Mouse (Mus musculus) left cerebral cortex, adult 6 months (tissue): ENCODE measurements around the gene Dync2li1. TPM values are rescaled to one million over a fixed set of nuclear protein-coding genes. Genes with fewer than 3 reads are reported as not detected.

Experiments
- long read RNA-seq, 2 experiments: library from polyadenylated mRNA; unstranded; transcript quantifications; one replicate each; pipeline ENCODE4 v2.0.0; 2019 to 2020
- polyA plus RNA-seq: library from polyadenylated mRNA; unstranded; fragments of <200 nt; fragmentation: Nextera tagmentation; gene quantifications from 2 replicates; pipeline ENCODE4 v1.2.3, GENCODE M21; 2021

Dync2li1 gene
- 30.3 and 34.3 TPM in 2 replicates for polyA plus RNA-seq
- long read RNA-seq, experiment 1, transcript Dync2li1-201 (13 exons, 1,354 nt), result major isoform, 82 of 91 reads
- long read RNA-seq, experiment 1, partial matches to known transcripts, result 4 of 91 reads
- long read RNA-seq, experiment 1, other reads (novel, unspliced or antisense), result 5 of 91 reads
- long read RNA-seq, experiment 2, transcript Dync2li1-201 (13 exons, 1,354 nt), result major isoform, 34 of 41 reads
- long read RNA-seq, experiment 2, partial matches to known transcripts, result 5 of 41 reads
- long read RNA-seq, experiment 2, other reads (novel, unspliced or antisense), result 2 of 41 reads

DNA sequence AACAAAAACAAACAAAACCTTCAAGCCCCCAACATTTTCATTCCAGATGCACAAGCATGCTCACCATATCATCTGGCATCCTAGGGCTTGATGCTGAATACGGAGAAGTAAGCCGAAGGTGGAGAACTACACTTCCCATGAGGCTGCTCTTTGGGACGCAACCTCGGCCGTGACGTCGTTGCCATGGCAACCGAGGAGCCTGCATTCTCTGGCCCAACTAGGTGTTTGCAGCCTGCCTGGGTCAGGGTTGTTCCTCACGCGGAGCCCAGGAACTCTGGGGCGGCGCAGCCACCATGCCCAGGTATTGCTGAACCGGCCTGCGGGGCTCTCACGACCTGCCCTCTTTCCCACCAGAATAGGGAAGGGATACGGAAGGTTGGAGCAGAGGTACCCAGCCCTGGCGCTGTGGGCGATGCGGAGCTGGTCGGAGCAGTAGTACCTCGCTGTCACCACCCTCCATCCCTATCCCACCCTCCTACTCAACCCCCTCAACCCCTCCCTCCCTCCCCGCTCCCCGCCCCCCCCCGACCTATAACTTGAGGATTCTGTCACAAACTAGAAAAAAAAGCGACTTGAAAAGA is at the start of gene Dync2li1:
Dync2li1 (plus strand) TSS at position 221 of the 581 bp plus-strand sequence.

DNA sequence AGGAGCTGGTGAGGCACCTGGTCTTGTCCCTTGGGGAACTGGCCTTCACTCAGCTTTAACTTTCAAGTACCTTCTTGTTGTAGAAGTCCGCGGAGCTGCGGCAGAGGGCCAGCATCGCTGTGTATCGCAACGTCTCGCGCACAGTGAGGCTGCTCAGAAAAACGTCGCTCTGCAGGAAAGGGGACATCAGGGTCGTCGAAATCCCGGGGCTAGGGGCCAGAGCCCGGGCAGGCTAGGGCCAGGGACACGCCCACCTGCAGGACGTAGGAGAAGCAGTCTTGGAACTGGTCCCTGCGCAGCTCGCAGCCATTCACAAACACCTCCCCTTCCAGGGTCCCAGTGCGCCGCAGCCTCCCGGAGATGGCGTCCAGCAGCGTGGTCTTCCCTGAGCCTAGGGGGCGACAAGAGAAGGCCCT is 49.7 kb downstream of the Dync2li1 start, which contains the start of gene Abcg8:
Abcg8 (plus strand) TSS at position 352 of the 416 bp plus-strand sequence.

DNA sequence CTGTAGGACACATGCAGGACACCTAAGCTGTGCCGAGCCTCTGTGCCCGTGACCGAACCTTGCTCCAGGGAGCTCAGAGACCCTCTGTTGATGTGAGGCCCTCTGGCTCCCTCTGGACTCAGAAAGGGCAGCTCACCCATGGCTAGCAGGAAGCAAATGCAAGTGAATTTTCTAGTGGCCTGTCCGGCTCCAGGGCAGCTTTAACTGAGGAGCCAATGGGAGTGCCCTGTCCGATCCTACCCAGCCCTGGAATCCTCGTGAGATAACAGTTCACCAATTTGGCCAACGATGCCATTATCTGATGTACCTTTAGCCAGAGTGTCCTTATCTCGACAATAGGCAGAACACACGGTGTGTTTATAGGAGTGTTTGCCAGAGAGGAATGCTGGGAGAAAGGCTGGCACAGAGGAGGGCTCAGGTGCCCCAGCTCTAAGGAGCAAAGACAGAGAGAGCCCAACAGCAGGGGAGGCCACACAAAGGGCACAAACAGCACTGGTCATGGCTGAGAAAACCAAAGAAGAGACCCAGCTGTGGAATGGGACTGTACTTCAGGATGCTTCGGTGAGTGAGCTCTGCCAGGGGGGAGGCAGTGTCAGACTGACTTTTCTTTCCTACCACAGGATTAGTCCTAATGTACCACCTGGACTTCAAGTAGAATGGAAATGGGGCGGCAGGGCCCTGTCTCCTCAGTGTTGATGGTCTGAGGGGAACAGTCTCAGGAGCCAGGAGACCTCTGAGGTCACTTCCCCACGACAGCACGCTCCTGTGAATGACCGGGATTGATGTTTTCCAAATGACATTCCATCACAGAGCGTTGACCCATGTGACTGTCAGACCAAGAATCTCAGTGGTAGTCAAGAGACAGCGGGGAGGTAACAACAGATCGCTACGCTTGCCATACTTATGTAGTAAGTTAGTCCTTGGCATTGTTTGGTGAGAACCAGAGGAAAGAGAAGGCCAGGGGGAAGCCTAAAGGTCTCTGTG is 56.7 kb downstream of the Dync2li1 start, which contains the start of gene Abcg5:
Abcg5 (minus strand) TSS at position 278 of the 984 bp plus-strand sequence.

Other genes with a start within 250 kb of the Dync2li1 start
- gene Thada, start 160.3 kb upstream of the Dync2li1 start, polyA plus RNA-seq, result 2.2 and 2.3 TPM in 2 replicates
- 0.92 and 2.0 TPM in 2 replicates for gene Plekhh2, start 114.6 kb upstream of the Dync2li1 start, polyA plus RNA-seq
- not detected in 2 replicates for gene Abcg8, start 49.8 kb downstream of the Dync2li1 start, polyA plus RNA-seq
- not detected in 2 replicates for gene Abcg5, start 56.5 kb downstream of the Dync2li1 start, polyA plus RNA-seq
- gene Lrpprc, start 164.3 kb downstream of the Dync2li1 start, polyA plus RNA-seq, result 14.9 and 18.9 TPM in 2 replicates